In genomic region chr12:59130651-59131577, GRCm38 (mm10) we compare ENCODE assay signal across 8 mouse cellular contexts. TPM values are rescaled to one million over a fixed set of nuclear protein-coding genes. Genes with fewer than 3 reads are reported as not detected.
DNase-seq lines count a peak whose midpoint lies in the region; ATAC-seq and TF ChIP-seq lines count a peak whose summit lies in the region.

No protein-coding gene starts in this region.

- no peaks in the 10 kb centered on the region for H3K9me3 ChIP-seq in erythroblast, embryonic 14.5 days (ENCODE audit: control insufficient read depth, low read length)
- no peaks in the 10 kb centered on the region for H3K9me3 ChIP-seq in heart, embryonic 13.5 days
- no peaks in the 10 kb centered on the region for H3K9me3 ChIP-seq in liver, embryonic 12.5 days (replicated peaks)
- H3K9me3 ChIP-seq in stomach, embryonic 15.5 days = no peaks in the 10 kb centered on the region

- peak overlapping the region; percentile 97 for H3K9ac ChIP-seq in heart, embryonic 13.5 days
- H3K9ac ChIP-seq in liver, embryonic 12.5 days = peak overlapping the region; percentile 92
- peak overlapping the region; percentile 86 for H3K9ac ChIP-seq in stomach, embryonic 15.5 days

- under 1% methylated on average over 83 of the region's 100 CpGs for WGBS in heart, embryonic 13.5 days
- under 1% methylated on average over 94 of the region's 100 CpGs for WGBS in liver, embryonic 12.5 days (ENCODE audit: insufficient replicate concordance)
- WGBS in stomach, embryonic 15.5 days = under 1% methylated on average over 98 of the region's 100 CpGs

- peak overlapping the region; percentile 95 for H3K27ac ChIP-seq in heart, embryonic 13.5 days (replicated peaks)
- peak overlapping the region; percentile 91 for H3K27ac ChIP-seq in liver, embryonic 12.5 days
- peak overlapping the region; percentile 98 for H3K27ac ChIP-seq in stomach, embryonic 15.5 days

- no peaks in the 10 kb centered on the region for H3K27me3 ChIP-seq in C2C12 (ENCODE audit: control insufficient read depth, insufficient read depth, insufficient read length)
- H3K27me3 ChIP-seq in erythroblast, embryonic 14.5 days (ENCODE audit: control insufficient read depth) = no peaks in the 10 kb centered on the region
- no peaks in the 10 kb centered on the region for H3K27me3 ChIP-seq in heart, embryonic 13.5 days (replicated peaks)
- H3K27me3 ChIP-seq in liver, embryonic 12.5 days (replicated peaks) = no peaks in the 10 kb centered on the region
- no peaks in the 10 kb centered on the region for H3K27me3 ChIP-seq in stomach, embryonic 15.5 days (replicated peaks)

- peak; percentile 97 for DNase-seq in brain, embryonic 14.5 days (ENCODE audit: low read depth)
- peak; percentile 95 for DNase-seq in kidney, postnatal 10 days
- peak; percentile 89 to 93 for DNase-seq in natural killer cell, adult 2 months (ENCODE audit: low spot score in 2 of 2)

- H3K4me3 ChIP-seq in C2C12 (ENCODE audit: insufficient read depth, poor library complexity, severe bottlenecking) = peak overlapping the region; percentile 63
- H3K4me3 ChIP-seq in erythroblast, embryonic 14.5 days (replicated peaks) = peak overlapping the region; percentile 92
- peak overlapping the region; percentile 92 for H3K4me3 ChIP-seq in heart, embryonic 13.5 days
- H3K4me3 ChIP-seq in liver, embryonic 12.5 days = peak overlapping the region; percentile 81
- H3K4me3 ChIP-seq in stomach, embryonic 15.5 days (replicated peaks) = peak overlapping the region; percentile 97

- H3K79me2 ChIP-seq in C2C12 (ENCODE audit: control insufficient read depth, insufficient read depth) = peaks cover 46% of the 10 kb centered on the region

- peak overlapping the region; percentile 94 for H3ac ChIP-seq in C2C12 (ENCODE audit: control insufficient read depth, insufficient read length, low read depth)

- TF ChIP-seq CTCF in C2C12 (IDR thresholded peaks at IDR 0.05; ENCODE audit: control insufficient read depth, insufficient read depth, insufficient read length) = no peak
- TF ChIP-seq CTCF in brain, embryonic 14.5 days (IDR thresholded peaks at IDR 0.05; ENCODE audit: borderline replicate concordance, extremely low read depth, insufficient read depth, insufficient read length) = 0 out of 2 replicates have a peak, but pooled peaks have one; percentile 12

- TF ChIP-seq POLR2A in brain, embryonic 14.5 days (IDR thresholded peaks at IDR 0.05; ENCODE audit: borderline replicate concordance, extremely low read depth, insufficient read depth, insufficient read length, poor library complexity, severe bottlenecking) = peak; percentile 88; the same call in 1 of the 2 replicates

- H3K36me3 ChIP-seq in C2C12 (ENCODE audit: control insufficient read depth, insufficient read depth) = peaks cover 7% of the 10 kb centered on the region
- H3K36me3 ChIP-seq in erythroblast, embryonic 14.5 days (ENCODE audit: control insufficient read depth) = peaks cover 3% of the 10 kb centered on the region
- no peaks in the 10 kb centered on the region for H3K36me3 ChIP-seq in heart, embryonic 13.5 days
- H3K36me3 ChIP-seq in liver, embryonic 12.5 days = no peaks in the 10 kb centered on the region
- no peaks in the 10 kb centered on the region for H3K36me3 ChIP-seq in stomach, embryonic 15.5 days

- peak; percentile 93 for ATAC-seq in heart, embryonic 13.5 days (ENCODE audit: extremely low read depth, insufficient number of reproducible peaks, low FRiP score, low TSS enrichment)
- peak; percentile 89 for ATAC-seq in liver, embryonic 12.5 days
- ATAC-seq in stomach, embryonic 15.5 days (ENCODE audit: insufficient read depth, low FRiP score, low read depth) = peak; percentile 93

- peaks cover 44% of the 10 kb centered on the region for H3K79me3 ChIP-seq in C2C12 (ENCODE audit: low read depth)

- peak overlapping the region; percentile 79 for H3K4me2 ChIP-seq in heart, embryonic 13.5 days
- H3K4me2 ChIP-seq in liver, embryonic 12.5 days = peak overlapping the region; percentile 98
- peak overlapping the region; percentile 67 for H3K4me2 ChIP-seq in stomach, embryonic 15.5 days

- H3K4me1 ChIP-seq in erythroblast, embryonic 14.5 days (ENCODE audit: control insufficient read depth) = peaks cover 49% of the 10 kb centered on the region
- H3K4me1 ChIP-seq in heart, embryonic 13.5 days = peaks cover 40% of the 10 kb centered on the region
- peaks cover 55% of the 10 kb centered on the region for H3K4me1 ChIP-seq in liver, embryonic 12.5 days
- H3K4me1 ChIP-seq in stomach, embryonic 15.5 days = peaks cover 12% of the 10 kb centered on the region

TF ChIP-seq in C2C12, 6 proteins besides CTCF, POLR2A, EP300 and RAD21:
- TF ChIP-seq MAX (IDR thresholded peaks at IDR 0.05) (peak; percentile 24), USF1 (IDR thresholded peaks at IDR 0.05; ENCODE audit: low read depth) (no peak), CEBPB (IDR thresholded peaks at IDR 0.05; ENCODE audit: low read depth) (no peak), FOSL1 (IDR thresholded peaks at IDR 0.05; ENCODE audit: insufficient read depth, low read length, poor library complexity, severe bottlenecking) (no peak)

RNA-seq across cellular contexts. Expression of gene Mia2, which starts 35.3 kb away (rescaled TPM):
- polyA plus RNA-seq in C2C12 (2012; fragmentation: generic; extraction: Trizol) = 13.3 TPM
- 37.8 and 37.9 TPM in 2 replicates for polyA plus RNA-seq in brain, embryonic 14.5 days (2012; rRNA removed)
- polyA plus RNA-seq in erythroblast, embryonic 14.5 days (2012) = 1.2 and 1.5 TPM in 2 replicates
- 32.6 and 34.8 TPM in 2 replicates for polyA plus RNA-seq in heart, embryonic 13.5 days (2015; fragmentation: Nextera tagmentation; extraction: Ambion mirVana)
- 52.6 and 59.3 TPM in 2 replicates for polyA plus RNA-seq in liver, embryonic 12.5 days (2016; fragmentation: Nextera tagmentation; extraction: Ambion mirVana)
- polyA plus RNA-seq in stomach, embryonic 15.5 days (2015; fragmentation: Nextera tagmentation; extraction: Ambion mirVana) = 80.9 and 82.1 TPM in 2 replicates

Comparison
In these comparisons a context has a peak if more than half of its experiments do, and no peak if none do; other contexts are left out.
1. Peak in every context shown above with its lines: DNase-seq, ATAC-seq, H3K4me3 ChIP-seq and H3K27ac ChIP-seq.